In genomic region chr6:54117001-54117591, GRCm38 (mm10) we compare ENCODE assay signal across 15 mouse cellular contexts.
A peak's percentile ranks its signal among the peaks of the same experiment; 100 is the strongest.
DNase-seq lines count a peak whose midpoint lies in the region; ATAC-seq lines count a peak whose summit lies in the region.
"Had no signal": no experiment of that assay in that cellular context is flagged by ENCODE, and none has a peak within 500 bp of the region (broad histone marks: within the 10 kb centered on the region; RNA-seq: fewer than 3 reads in every experiment).

No protein-coding gene starts in this region.

- H3K4me2 ChIP-seq in forebrain, embryonic 11.5 days (ENCODE audit: low read depth, low read length, severe bottlenecking) = no peak overlapping the region
- H3K4me2 ChIP-seq: embryonic facial prominence, embryonic 12.5 days; hindbrain, embryonic 14.5 days had no signal

- H3K9ac ChIP-seq in forebrain, embryonic 11.5 days (ENCODE audit: low read length) = no peak overlapping the region
- H3K9ac ChIP-seq: embryonic facial prominence, embryonic 12.5 days; hindbrain, embryonic 14.5 days had no signal

- peaks cover 7% of the 10 kb centered on the region; the same call in 1 of the 2 replicates for H3K4me1 ChIP-seq in forebrain, embryonic 11.5 days (replicated peaks; ENCODE audit: control insufficient read depth, insufficient read depth, low read length)
- H3K4me1 ChIP-seq: embryonic facial prominence, embryonic 12.5 days had no signal

- H3K27ac ChIP-seq in forebrain, embryonic 11.5 days (ENCODE audit: low read depth, low read length) = no peak overlapping the region
- H3K27ac ChIP-seq: embryonic facial prominence, embryonic 12.5 days; hindbrain, embryonic 14.5 days had no signal

- H3K9me3 ChIP-seq in forebrain, embryonic 11.5 days (ENCODE audit: control insufficient read depth, low read length) = no peaks in the 10 kb centered on the region
- H3K9me3 ChIP-seq: embryonic facial prominence, embryonic 12.5 days had no signal

- no peak for ATAC-seq in inflammation-experienced regulatory T-cells, adult 6 months
- ATAC-seq in forebrain, embryonic 11.5 days (replicated peaks; ENCODE audit: low FRiP score) = no peak
- ATAC-seq: forebrain, embryonic 14.5 days had no signal

- no peaks in the 10 kb centered on the region for H3K27me3 ChIP-seq in forebrain, embryonic 11.5 days (ENCODE audit: control insufficient read depth, insufficient read depth, low read length)
- H3K27me3 ChIP-seq: embryonic facial prominence, embryonic 12.5 days had no signal

- H3K36me3 ChIP-seq in forebrain, embryonic 11.5 days (ENCODE audit: control insufficient read depth, insufficient read depth, low read length) = no peaks in the 10 kb centered on the region
- H3K36me3 ChIP-seq: embryonic facial prominence, embryonic 12.5 days had no signal

- WGBS in forebrain, embryonic 11.5 days = 91% methylated on average over 7 of the region's 7 CpGs

- intact Hi-C loops in heart, postnatal 14 days (cut with DNase I) = no loop called here

- DNase-seq in heart, adult 8-10 months (ENCODE audit: low spot score) = peak; percentile 28
- no peak for DNase-seq in heart, postnatal 14 days
- peak; percentile 53 for DNase-seq in lung, postnatal 25 days (ENCODE audit: low spot score)
- DNase-seq in lung, postnatal 14 days = no peak
- DNase-seq in naive thymus-derived CD4-positive, alpha-beta T cell, adult 2 months (ENCODE audit: low read depth) = peak; percentile 35
- DNase-seq in embryo, embryonic 9.5 days (ENCODE audit: extremely low spot score) = no peak
- no peak for DNase-seq in forebrain, embryonic 11.5 days (ENCODE audit: low spot score)
- DNase-seq: adrenal gland, postnatal 10 days; kidney, postnatal 10 days; left cerebral cortex, postnatal 4 days; retina, postnatal 1 day had no signal

- H3K4me3 ChIP-seq in forebrain, embryonic 11.5 days (ENCODE audit: low read depth, low read length) = no peak overlapping the region
- H3K4me3 ChIP-seq: embryonic facial prominence, embryonic 12.5 days had no signal

Comparison
In these comparisons a context has a peak if more than half of its experiments do, and no peak if none do; other contexts are left out.
1. DNase-seq: peak in heart, adult 8-10 months (single experiment), lung, postnatal 25 days (single experiment) and naive thymus-derived CD4-positive, alpha-beta T cell, adult 2 months (single experiment); none in heart, postnatal 14 days (0 of 2), lung, postnatal 14 days (single experiment), embryo, embryonic 9.5 days (single experiment) and forebrain, embryonic 11.5 days (single experiment).